Mouse (Mus musculus): ENCODE measurements around the gene Rab3gap1.
A peak's percentile ranks its signal among the peaks of the same experiment; 100 is the strongest.

Gene Rab3gap1

DNA sequence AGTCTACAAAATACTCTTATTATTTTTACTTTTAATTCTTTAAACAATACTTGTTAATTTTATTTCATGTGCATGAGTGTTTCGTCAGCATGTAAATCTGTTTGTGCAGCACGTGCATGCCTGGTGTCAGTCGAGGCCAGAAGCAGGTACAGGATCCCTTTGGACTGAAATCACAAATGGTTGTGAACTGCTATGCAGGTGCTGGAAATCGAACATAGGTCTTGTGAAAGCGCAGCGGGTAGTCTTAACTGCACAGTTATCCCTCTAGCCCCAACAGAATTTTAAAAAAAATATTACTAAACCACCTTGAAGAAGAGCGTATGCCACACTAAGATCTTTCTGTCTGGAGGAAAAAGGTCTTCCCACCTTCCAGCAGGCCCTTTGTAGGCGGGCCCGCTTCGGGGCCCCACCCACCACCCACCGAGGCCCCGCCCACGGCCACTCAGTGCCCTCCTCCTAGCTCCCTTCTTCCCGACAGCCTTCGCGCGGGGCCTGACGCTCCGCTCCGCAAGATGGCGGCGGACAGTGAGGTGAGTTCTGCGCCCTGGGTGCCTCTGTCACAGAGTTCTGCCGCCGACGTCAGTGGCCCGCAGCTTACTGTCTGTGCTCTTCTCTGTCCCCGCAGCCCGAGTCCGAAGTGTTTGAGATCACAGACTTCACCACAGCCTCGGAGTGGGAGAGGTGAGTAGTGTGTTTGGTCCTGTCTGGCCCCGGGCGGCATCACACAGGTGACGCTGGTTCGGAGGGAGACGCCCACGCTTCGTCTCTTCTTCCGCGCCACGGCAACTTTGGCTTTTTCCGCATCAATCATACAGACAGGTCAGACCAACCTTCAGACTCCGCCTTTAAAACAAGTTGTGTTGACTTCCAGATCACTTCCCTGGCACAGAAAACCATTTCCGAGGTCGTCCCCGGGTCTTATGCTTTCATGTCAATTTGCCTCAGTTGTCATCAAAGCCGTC, at the start of gene Rab3gap1:
Rab3gap1 (plus strand) TSS at position 474 of the 962 bp plus-strand sequence.
- DNase-seq (ENCODE audit: low read depth in 1 of 2, low spot score in 2 of 2): peak; percentile 61 to 75

DNA sequence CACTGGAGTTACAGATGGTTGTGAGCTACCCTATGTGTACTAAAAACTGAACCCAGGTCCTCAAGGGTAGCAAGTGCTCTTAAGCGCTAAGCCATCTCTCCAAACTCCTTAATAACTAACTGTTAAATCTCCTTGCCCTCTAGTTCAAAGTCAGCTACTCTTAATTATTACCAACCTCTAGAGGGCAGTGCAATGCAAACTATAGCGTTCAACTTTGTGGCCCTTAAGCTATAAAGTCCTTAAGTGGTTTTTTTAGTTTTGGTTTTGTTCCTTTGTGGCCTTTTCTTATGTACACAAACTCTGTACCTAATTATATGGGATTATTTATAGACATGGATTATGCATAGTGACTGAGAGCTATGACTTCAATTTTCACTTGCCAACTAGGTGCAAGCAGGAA, 41.2 kb upstream of the Rab3gap1 start:
- no peak for DNase-seq (ENCODE audit: low read depth in 1 of 2, low spot score in 2 of 2)

DNA sequence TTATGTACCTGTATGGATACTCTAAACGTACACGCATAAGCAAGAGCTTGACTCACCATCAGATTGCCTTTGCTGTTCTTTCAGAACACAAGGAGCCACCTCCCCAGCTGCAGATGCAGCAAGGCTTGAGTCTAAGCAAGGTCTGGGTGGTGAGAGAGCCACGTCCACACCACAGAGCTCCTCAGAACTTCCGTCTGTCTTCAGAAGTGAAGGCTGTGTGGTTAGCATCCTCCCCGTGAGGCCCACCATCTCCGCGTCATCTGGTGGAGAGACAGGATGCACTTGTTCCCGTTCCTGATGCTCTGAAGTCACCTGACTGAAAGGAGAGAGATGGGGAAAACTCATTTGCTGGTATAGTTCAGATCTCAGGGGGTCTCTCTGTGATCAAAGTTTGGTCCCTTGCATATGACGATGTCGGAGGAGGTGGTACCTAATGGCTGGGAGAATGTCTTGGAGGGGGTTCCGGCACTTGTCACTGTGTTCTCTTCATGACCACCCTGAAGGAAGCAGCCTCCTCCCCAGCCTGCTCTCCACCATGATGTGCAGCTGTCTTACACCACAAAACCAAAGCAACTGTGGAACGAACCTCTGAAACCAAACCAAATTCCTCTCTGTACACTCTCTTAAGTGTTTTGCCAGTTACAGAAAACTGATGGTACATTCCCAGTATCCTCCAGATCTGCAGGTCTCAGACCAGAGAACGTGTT, 38.2 kb upstream of the Rab3gap1 start:
- DNase-seq (ENCODE audit: low read depth in 1 of 2, low spot score in 2 of 2): peak; percentile 32 to 35

DNA sequence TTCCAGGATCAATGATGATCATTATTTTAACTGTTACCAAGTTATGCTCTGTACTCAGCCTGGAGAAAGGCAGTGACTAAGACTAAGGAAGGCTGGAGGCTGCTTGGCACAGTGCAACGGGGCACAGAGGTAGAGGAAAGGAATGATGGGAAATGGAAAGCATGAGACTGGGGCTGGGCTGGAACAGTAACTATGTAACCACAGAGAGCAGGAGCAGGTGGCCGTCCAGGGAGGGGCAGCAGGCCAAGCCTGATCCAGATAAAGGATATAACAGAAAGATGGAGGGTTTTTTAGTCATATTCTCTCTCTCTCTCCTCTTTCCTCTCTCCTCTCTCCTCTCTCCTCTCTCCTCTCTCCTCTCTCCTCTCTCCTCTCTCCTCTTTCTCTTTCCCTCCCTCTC, 34.9 kb upstream of the Rab3gap1 start:
- no peak for DNase-seq (ENCODE audit: low read depth in 1 of 2, low spot score in 2 of 2)

DNA sequence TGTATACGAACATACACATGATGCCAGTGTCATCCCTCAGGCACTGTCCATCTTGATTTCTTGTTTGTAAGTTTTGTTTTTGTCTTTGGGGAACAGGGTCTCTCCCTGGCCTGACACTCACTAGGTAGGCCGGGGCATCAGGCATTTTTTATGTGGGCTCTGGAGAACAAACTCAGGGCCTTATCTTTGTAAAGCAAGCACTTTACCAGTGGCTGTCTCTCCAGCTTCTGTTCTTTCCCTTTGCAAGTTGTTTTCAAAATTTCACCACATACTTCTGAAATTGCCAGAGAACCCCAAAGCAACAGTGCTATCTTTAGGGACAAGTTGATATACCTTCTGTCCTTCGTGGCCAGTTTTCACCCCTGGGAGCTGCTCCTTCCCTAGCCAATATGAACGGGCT, 34.4 kb upstream of the Rab3gap1 start:
- DNase-seq (ENCODE audit: low read depth in 1 of 2, low spot score in 2 of 2): no peak

DNA sequence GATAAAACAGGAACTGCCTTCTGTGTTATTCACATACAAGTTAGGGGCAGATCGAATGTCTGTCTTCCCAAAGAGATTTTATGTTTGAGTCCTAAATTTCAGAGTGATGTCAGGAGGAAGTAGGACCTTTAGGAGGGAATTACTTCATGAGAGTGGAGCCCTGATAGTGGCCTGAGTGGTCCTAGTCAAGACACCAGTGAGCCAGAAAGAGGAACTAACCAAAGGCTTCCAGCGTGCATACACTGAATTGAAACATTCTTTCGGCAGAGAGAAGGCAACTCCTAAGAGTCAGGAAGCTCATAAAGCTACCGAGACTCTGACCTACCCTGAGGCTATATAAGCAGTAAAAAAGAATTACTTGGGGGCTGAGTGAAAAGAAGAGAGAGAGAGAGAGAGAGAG, 32.0 kb upstream of the Rab3gap1 start:
- DNase-seq (ENCODE audit: low read depth in 1 of 2, low spot score in 2 of 2): no peak

DNA sequence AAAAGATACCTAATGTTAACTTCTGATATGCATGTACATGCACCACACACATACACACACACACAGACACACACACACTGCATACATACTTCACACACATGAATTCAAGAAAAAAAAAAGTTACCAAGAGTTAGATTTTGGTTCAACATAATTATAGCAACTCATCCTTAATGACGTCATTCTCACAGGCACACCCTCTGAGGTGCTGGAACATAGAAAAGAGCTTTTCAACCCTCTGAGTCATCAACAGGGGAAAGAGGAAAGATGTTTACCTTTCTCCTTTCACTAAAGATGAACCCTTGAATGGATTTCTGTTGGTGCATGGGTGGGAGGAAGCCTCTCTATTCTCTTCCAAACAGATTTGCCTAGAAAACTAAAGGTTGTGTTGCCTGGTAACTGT, 30.0 kb upstream of the Rab3gap1 start:
- DNase-seq (ENCODE audit: low read depth in 1 of 2, low spot score in 2 of 2): no peak

DNA sequence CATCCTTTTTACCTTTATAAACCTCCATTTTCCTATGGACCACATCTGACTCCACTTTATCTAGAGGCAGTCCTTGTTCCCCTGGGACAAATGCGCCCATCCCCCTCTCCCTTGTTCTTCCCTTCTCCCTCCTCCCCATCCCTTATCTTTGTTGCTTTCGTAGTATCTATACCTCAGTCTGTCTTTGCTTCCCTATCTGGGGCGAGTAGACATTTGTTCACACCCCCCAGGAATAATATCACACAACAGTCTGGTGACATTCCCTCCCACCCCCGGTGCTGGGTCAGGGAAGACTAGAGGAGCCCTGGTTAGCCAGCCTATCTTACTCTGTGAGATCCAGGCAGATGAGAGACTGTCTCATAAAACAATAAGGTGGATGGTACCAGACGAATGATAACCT, 23.1 kb upstream of the Rab3gap1 start:
- DNase-seq (ENCODE audit: low read depth in 1 of 2, low spot score in 2 of 2): no peak

DNA sequence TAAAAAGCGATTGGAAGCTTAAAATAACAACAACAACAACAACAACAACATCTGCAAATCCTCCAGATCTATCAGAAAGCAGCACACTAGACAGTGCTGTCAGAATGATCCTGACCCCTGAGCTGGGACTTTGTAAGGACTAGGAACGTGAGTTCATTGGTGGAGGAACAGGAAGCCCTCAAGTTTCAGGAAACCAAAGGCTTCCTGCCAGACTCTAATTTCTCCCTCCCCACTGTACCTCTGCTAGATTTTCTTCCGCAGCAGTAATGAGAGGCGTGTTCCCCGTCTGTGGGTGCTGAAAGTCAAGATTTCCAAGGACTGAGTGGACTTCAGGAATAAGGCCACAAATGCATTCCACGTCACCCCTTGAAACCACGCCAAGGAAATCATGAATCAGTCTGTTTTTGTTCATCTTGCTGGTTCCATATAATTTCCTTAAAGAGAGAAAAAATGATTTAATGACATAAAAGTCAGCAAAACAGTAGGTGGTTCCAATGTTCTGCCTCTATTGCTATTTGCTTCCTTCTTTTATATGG, 18.4 kb upstream of the Rab3gap1 start:
- no peak for DNase-seq (ENCODE audit: low read depth in 1 of 2, low spot score in 2 of 2)

DNA sequence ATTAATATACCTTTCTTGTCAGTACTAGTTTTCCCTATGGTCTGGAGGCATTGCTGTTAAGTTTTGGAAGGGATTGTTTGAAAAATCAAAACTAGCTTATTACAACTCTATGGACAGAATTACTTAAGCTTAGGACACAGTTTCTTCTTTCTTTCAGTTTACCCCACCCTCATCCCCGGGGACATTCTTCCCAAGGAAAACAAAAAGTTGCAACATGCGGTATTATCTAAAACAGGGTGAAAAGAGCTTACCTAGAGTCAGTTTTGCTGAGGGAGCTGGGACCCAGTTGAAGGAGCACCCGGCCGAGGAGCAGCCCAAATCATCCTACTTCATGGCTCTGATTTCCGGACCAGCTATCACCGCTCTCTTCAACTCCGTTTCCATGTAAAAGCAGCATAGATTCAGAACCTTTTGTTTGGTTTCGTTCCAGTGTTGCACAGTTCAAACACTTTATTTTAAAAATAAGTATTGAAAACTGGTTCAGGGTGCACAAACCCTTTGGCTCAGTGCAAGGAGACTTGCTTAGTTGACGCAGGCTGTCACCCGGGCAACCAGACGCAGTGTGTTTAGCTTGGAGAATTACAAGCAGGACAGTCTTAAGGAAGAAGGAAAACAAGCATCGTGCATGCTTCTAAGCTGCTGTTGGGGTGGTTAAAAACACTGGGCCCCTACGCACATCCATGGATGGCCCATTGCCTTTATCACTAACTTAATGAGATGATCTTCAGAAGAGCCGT, 13.9 kb upstream of the Rab3gap1 start, which contains the start of gene Map3k19:
Map3k19 (minus strand) TSS at position 546 of the 737 bp plus-strand sequence.
- no peak for DNase-seq (ENCODE audit: low read depth in 1 of 2, low spot score in 2 of 2)

DNA sequence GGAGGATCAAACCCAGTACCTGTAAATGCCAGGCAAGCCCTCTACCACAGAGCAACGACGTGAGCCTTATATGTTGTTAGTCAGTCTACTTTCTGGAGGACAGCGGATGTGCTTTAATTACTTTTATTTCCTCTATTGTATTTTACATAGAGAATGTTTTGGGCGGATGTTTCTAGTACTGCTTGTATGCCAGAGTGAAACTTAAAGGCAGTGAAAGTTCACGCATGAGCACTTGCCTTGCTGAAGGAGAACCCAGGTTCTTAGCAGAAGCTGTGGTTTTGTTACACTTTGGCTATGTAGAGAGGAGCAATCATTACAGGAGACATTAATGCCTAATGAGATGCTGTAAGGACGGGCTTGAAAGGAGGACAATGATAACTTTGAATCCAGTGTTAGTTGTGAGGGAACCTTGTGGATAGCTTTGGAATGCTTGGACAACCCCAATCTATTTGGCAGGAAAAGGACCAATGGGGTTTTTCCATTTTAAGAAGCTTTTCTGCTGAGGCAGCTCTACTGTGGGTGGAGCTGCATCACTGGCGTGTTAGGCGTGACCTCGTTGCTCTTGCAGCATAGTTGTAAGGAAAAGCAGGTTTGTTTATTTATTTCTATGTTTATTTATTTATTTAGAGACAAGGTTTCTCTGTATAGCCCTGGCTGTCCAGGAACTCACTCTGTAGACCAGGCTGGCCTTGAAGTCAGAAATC, 9.5 kb upstream of the Rab3gap1 start:
- DNase-seq (ENCODE audit: low read depth in 1 of 2, low spot score in 2 of 2): no peak

DNA sequence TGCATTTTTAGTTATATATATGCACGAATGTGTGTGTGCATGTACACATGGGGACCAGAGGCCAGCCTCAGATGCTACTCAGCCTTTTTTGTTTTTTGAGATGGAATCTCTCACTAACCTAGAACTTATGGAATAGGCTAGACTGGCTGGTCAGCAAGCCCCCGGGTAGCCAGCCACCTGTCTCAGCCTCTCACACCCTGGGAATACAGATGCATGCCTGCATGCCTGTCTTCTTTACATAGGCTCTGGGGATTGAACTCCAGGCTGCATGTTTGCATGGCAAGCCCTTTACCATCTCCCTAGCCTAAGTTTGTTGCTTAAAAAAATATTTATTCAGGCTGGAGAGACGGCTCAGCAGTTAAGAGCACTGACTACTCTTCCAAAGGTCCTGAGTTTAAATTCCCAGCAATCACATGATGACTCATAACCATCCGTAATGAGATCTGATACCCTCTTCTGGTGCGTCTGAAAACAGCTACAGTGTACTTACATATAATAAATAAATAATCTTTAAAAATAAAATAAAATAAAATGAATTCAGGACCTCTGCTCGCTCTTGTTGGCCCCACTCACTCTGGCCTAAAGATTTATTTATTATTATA, 8.7 kb upstream of the Rab3gap1 start:
- DNase-seq (ENCODE audit: low read depth in 1 of 2, low spot score in 2 of 2): no peak

DNA sequence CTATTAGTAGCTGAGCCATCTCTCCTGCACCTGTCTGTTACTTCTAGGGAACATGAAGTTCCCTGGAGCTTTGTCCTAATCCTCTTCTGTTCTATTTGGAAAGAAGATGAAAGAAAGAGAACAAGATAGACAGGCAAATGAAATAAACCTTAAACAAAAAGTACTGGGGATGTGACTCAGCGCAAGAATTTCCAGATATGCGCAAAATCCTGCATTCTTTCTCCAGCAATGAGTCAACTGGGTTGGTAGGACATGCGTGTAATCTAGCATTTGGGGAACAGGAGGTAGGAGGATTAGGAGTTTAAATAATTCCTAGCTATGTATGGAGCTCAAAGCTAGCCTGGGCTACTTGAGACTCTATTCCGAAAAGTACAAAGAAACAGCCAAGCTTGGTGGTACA, 8.1 kb upstream of the Rab3gap1 start:
- DNase-seq (ENCODE audit: low read depth in 1 of 2, low spot score in 2 of 2): no peak

DNA sequence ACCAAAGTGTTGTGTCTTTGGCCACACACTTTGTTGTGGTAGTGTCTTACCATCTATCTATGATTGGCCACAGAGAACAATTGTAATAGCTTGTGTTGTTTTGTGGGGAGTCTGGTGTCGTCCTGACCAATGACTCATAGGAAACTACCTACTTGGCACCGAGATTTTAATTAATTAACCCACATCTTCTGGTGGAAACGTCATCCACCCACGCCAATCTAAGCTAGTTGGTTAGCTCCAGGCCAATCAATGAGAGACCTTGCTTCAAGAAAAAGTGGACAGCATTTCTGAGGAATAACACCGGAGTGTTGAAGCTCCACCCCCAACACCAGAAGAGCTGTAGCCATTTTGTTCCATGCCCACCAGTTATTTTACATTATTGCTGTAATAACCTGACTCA, 6.7 kb upstream of the Rab3gap1 start:
- DNase-seq (ENCODE audit: low read depth in 1 of 2, low spot score in 2 of 2): no peak

DNA sequence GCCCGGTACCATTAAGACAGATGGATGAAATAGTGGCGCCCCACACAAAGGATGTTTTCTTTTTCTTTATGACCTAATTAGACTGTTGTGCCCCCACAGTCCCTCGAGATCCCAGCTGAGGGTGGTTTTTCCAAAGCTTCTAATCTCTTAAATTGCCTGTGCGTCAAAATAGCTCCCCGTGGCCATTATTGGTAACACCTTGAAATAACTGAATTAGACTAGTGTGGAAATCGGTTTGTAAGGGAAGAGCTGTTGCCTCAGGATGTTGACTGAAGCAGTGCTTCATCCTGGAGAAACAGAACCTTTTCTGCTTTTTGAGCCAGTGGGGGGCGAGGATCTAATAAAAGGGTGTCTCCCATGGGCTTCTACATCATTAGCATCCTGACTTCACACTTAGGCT, 4.8 kb upstream of the Rab3gap1 start:
- no peak for DNase-seq (ENCODE audit: low read depth in 1 of 2, low spot score in 2 of 2)

DNA sequence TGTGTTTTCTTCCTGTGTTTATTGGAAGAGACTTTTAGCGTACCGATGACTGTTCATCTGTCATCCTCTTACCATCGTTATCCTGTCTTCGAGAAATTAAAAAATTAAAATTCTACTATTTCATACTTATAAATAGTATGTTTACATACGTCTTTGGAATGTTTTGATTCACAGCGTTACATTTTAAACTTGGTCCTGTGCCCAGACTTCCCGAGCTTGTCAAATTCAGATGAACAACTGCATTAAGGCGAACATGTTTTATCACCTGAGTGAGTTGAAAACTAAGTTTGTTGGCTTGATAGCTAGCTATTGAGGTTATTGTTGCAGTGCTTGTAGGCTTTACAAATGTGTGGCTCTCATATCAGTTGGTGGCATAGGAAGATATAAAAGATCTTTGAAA, 703 bp downstream of the Rab3gap1 start:
- DNase-seq (ENCODE audit: low read depth in 1 of 2, low spot score in 2 of 2): no peak

DNA sequence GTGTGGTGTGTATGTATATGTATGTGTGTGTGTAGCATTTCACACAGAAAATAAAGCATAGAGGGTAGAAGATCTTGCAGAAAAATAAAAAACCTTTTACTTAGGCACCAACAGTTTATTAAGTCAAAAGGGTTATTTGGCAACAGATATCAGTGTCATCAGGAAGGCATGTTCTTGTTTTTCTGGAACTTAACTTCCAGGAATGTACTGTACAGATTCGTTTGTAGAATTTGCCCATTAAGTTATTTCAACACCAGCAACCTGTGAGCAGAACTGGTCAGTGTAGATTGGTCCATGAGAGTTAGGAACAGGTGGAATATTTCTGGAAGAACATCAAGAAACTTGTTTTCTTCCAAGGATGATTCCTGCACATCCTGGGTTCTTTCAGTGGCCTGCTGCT, 30.8 kb downstream of the Rab3gap1 start:
- DNase-seq (ENCODE audit: low read depth in 1 of 2, low spot score in 2 of 2): no peak

DNA sequence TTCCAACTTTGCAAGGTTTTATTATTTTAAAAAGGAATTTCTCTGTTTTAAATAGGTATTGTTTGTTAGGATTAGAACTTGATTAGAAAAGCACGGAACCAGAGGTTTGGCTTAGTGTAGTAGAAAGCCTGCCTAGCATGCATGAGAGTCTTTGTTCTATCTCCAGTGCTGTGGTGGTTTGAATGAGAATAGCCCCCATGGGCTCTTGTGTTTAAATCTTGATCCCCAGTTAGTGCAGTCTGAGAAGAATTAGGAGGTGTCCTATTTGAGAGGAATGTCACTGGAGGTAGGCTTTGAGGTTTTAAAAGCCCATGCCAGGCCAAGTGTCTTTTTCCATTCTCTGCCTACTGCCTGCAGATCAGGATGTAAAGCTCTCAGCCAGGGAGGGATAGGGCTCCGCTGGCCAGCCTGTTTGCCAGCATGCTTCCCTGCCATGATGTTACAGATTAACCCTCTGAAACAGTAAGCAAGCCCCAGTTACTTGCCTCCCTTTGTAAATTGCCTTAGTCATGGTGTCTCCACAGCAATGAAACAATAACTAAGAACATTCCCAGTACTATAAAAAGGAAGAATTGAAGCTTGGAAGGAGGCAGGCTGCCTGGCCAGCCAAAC, 36.3 kb downstream of the Rab3gap1 start:
- DNase-seq (ENCODE audit: low read depth in 1 of 2, low spot score in 2 of 2): no peak

DNA sequence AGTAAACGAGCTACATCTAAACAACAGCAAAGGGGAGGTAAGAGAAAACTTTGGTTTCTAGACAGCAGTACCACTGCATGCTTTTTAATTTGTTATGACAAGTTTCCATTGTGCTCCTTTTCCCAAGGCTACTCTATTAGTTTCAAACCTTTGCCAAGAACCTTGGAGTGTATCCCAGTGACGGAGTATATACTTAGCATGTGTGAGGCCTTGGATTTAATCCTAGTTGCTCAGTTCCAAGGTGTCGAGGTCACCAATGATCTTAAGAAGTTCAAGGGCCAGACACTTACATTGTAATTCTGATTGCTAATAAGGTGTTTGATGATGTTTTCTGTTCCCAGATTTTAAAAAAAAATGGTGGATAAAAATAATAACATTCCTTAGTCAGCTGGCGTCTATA, 44.5 kb downstream of the Rab3gap1 start:
- DNase-seq (ENCODE audit: low read depth in 1 of 2, low spot score in 2 of 2): no peak

DNA sequence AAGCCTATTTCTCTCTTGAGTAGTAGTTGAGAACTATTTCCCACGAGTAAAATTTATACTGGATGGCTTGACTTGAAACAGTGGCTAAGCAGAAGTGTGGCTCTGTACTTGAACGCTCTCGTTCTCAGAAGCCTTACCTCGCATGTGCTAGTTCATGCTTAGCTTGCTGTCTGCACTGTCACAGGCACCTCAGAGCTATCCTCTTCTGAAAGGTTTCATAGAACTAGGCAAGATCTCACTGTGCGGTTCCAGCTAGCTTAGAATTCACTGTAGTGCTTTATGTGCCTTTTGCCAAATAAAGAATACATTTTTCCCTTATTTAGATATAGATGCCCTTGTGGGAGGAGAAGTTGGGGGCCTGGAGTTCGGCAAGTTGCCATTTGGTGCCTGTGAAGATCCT, 46.7 kb downstream of the Rab3gap1 start:
- no peak for DNase-seq (ENCODE audit: low read depth in 1 of 2, low spot score in 2 of 2)

All from monocyte, adult 2 months (primary cell).